Mouse (Mus musculus): ENCODE results near the gene Gm35315. TPM values are rescaled to one million over a fixed set of nuclear protein-coding genes. Genes with fewer than 3 reads are reported as not detected.

Gm35315 gene
- total and polyA plus RNA-seq, 3 experiments: 2.3 to 3.7 (median 3.3) TPM

DNA sequence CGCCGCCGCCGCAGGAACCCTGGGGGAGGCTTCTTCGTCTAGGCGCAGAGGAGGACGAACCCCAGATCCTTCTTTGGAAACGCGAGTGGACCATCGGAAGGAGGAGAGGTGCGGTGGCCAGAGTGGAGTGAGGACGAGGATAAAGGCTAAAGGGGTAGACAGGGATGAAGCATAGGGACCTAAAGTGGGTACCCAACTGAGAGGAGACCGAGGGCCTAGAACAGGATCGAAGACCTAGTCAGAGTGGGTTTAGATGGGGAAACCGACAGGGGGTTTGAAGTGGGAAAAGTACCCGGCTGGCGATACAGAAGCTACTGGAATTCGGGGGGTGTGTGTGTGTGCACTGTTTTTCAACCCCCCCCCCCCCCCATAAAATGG is 41.9 kb upstream of the Gm35315 start:
- H3K27me3 ChIP-seq (replicated peaks): no peaks in the 10 kb centered on the region
- peak overlapping the region; percentile 82; the same call in 1 of the 2 replicates for H3K4me2 ChIP-seq (ENCODE audit: insufficient read depth, low read depth, poor library complexity, severe bottlenecking)
- in situ Hi-C loops (cut with MboI; ENCODE audit: low pct_ligation_motif_present, low pct_unique_long_range_greater_than_20kb, low sequenced_read_pairs): no loop called here

DNA sequence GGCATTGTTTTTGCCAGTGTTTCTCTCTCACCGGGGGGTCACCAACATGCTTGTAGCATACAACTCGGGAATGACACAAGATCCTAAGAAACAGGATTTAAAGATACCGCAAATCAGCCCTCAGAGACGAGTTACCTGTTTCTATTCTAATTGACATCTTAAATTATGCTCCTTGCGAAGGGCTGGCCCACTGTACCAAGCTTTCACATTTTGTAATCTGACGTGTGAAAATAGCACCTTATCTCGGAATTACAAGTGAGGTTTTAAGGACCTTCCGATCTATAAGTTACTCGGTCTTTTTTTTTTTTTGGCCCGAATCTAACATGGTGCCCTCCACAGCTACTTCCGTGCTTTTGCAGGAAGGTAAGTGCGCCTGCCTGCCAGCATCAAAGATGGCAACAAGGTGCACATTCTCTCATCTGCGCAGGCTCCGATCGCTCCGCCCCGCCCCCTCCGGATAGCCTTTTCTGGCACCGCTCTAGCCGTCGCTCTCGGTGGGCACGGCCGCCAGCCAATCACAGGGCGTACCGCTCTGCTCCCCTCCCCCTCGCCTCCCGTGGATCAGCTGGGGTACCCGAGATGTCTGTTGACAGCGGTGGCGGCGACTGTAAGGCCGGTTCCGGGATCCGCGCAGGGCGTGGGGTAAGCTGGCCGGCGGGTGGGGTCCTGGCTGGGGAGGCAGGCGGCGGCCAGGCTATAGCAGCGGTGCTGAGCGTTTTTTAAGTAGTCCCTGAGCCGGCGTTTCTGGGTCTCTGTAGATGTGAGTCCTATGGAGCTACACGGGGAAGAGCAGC is 41.3 kb upstream of the Gm35315 start, which contains the start of gene Chfr:
Gene Chfr, plus strand, starts transcription at position 550 of the 794 bp plus-strand sequence.
- peak within 1 kb of the TSS; percentile 91 for H3K9ac ChIP-seq (ENCODE audit: insufficient read depth, low read depth)
- peaks cover 14% of the 10 kb centered on the region for H3K79me2 ChIP-seq (replicated peaks; ENCODE audit: control insufficient read depth, extremely low read depth, insufficient read depth, poor library complexity, severe bottlenecking)
- in situ Hi-C loops (cut with MboI; ENCODE audit: low pct_ligation_motif_present, low pct_unique_long_range_greater_than_20kb, low sequenced_read_pairs): no loop called here
- no peaks in the 10 kb centered on the region for H3K27me3 ChIP-seq (replicated peaks)
- peaks cover 5 to 25% of the 10 kb centered on the region in 2 experiments for H3K4me1 ChIP-seq (ENCODE audit: control insufficient read depth in 1 of 2, insufficient read depth in 2 of 2)
- H3K9me3 ChIP-seq (replicated peaks; ENCODE audit: low read length): peaks cover 6% of the 10 kb centered on the region
- dilution Hi-C loops (cut with MboI; ENCODE audit: extremely low pct_ligation_motif_present, extremely low pct_unique_long_range_greater_than_20kb, low sequenced_read_pairs): no loop called here
- DNase-seq (ENCODE audit: extremely low read depth): peak; percentile 98
- no peak within 1 kb of the TSS for H3K27ac ChIP-seq (ENCODE audit: insufficient read depth, low read depth)
- H3K4me2 ChIP-seq (ENCODE audit: insufficient read depth, low read depth, poor library complexity, severe bottlenecking): peak within 1 kb of the TSS; percentile 82
- peak within 1 kb of the TSS; percentile 80 to 92 (median 85) for H3K4me3 ChIP-seq (replicated peaks in 1 of 3; ENCODE audit: low read depth in 2 of 3, low read length in 2 of 3, poor library complexity in 1 of 3)
- peaks cover 10 to 25% of the 10 kb centered on the region in 2 experiments for H3K36me3 ChIP-seq (replicated peaks in 1 of 2; ENCODE audit: control insufficient read depth in 1 of 2, insufficient read depth in 1 of 2, low read length in 1 of 2)
- TF ChIP-seq ELF1 (IDR thresholded peaks at IDR 0.05; ENCODE audit: low read depth, low read length): peak; percentile 96
- TF ChIP-seq HCFC1 (IDR thresholded peaks at IDR 0.05; ENCODE audit: low read depth, low read length): peak; percentile 96
- no peak for TF ChIP-seq SMC3 (IDR thresholded peaks at IDR 0.05; ENCODE audit: low read depth, low read length)
- TF ChIP-seq EP300 (IDR thresholded peaks at IDR 0.05; ENCODE audit: low read length): no peak
- TF ChIP-seq ZKSCAN1 (IDR thresholded peaks at IDR 0.05; ENCODE audit: borderline replicate concordance, low read depth, low read length): no peak
- peak; percentile 70 for TF ChIP-seq TCF12 (IDR thresholded peaks at IDR 0.05; ENCODE audit: low read depth, low read length)
- TF ChIP-seq MAFK (IDR thresholded peaks at IDR 0.05; ENCODE audit: insufficient replicate concordance, low read length): no peak
- TF ChIP-seq UBTF (IDR thresholded peaks at IDR 0.05; ENCODE audit: low read depth, low read length): no peak
- peak; percentile 100 for TF ChIP-seq SIN3A (IDR thresholded peaks at IDR 0.05; ENCODE audit: low read length)
- TF ChIP-seq NRF1 (IDR thresholded peaks at IDR 0.05; ENCODE audit: low read depth, low read length): peak; percentile 91
- peak; percentile 97 for TF ChIP-seq ZNF384 (IDR thresholded peaks at IDR 0.05; ENCODE audit: low read depth, low read length)
- no peak for TF ChIP-seq MYC (IDR thresholded peaks at IDR 0.05; ENCODE audit: low read depth, low read length)
- TF ChIP-seq JUND (conservative IDR thresholded peaks at IDR 0.05; ENCODE audit: low read depth, low read length): no peak
- TF ChIP-seq MAX (IDR thresholded peaks at IDR 0.05; ENCODE audit: low read length): peak; percentile 31; the same call in 1 of the 2 replicates
- TF ChIP-seq IRF4 (IDR thresholded peaks at IDR 0.05; ENCODE audit: low read depth, low read length): peak; percentile 52; the same call in 1 of the 2 replicates
- TF ChIP-seq MAZ (IDR thresholded peaks at IDR 0.05; ENCODE audit: low read depth, low read length): peak; percentile 84
- no peak for TF ChIP-seq USF2 (conservative IDR thresholded peaks at IDR 0.05; ENCODE audit: low read depth, low read length)
- TF ChIP-seq CHD2 (IDR thresholded peaks at IDR 0.05; ENCODE audit: low read length): peak; percentile 96
- TF ChIP-seq CHD1 (IDR thresholded peaks at IDR 0.05; ENCODE audit: low read depth, low read length): no peak
- TF ChIP-seq USF1 (IDR thresholded peaks at IDR 0.05; ENCODE audit: low read depth, low read length): no peak
- peak; percentile 93 for TF ChIP-seq MXI1 (IDR thresholded peaks at IDR 0.05; ENCODE audit: low read depth, low read length)
- no peak for TF ChIP-seq E2F4 (IDR thresholded peaks at IDR 0.05; ENCODE audit: insufficient replicate concordance, low read depth, low read length)
- TF ChIP-seq POLR2AphosphoS2 (IDR thresholded peaks at IDR 0.05; ENCODE audit: low read depth, low read length): peak; percentile 31; the same call in 1 of the 2 replicates
- no peak for TF ChIP-seq PAX5 (IDR thresholded peaks at IDR 0.05; ENCODE audit: low read length)
- no peak for TF ChIP-seq ZC3H11A (IDR thresholded peaks at IDR 0.05; ENCODE audit: low read depth, low read length)
- peak; percentile 60 for TF ChIP-seq BHLHE40 (IDR thresholded peaks at IDR 0.05; ENCODE audit: low read depth, low read length)
- TF ChIP-seq JUN (IDR thresholded peaks at IDR 0.05; ENCODE audit: insufficient read depth, low read depth, low read length): no peak
- peak; percentile 30; the same call in 1 of the 2 replicates for TF ChIP-seq GABPA (IDR thresholded peaks at IDR 0.05; ENCODE audit: insufficient replicate concordance, low read depth, low read length)
- TF ChIP-seq CTCF (conservative IDR thresholded peaks at IDR 0.05 in 1 of 2, IDR thresholded peaks at IDR 0.05 in 1 of 2; ENCODE audit: low read depth in 2 of 2, low read length in 2 of 2): no peak
- TF ChIP-seq TBP (conservative IDR thresholded peaks at IDR 0.05; ENCODE audit: low read depth, low read length): 0 out of 2 replicates have a peak, but pooled peaks have one; percentile 54
- TF ChIP-seq NELFE (IDR thresholded peaks at IDR 0.05; ENCODE audit: low read depth, low read length): peak; percentile 64
- TF ChIP-seq POLR2A (IDR thresholded peaks at IDR 0.05; ENCODE audit: low read depth, low read length): peak; percentile 66

More for the DNA sequence above, 41.9 kb upstream of the Gm35315 start:
- Histone ChIP-seq H3K4me3 (replicated peaks in 1 of 3; ENCODE audit: low read depth in 2 of 3, low read length in 2 of 3, poor library complexity in 1 of 3) (peak overlapping the region; percentile 80 to 92 (median 85)), H3K9ac (ENCODE audit: insufficient read depth, low read depth) (peak overlapping the region; percentile 91), H3K79me2 (replicated peaks; ENCODE audit: control insufficient read depth, extremely low read depth, insufficient read depth, poor library complexity, severe bottlenecking) (peaks cover 14% of the 10 kb centered on the region), H3K4me1 (ENCODE audit: control insufficient read depth in 1 of 2, insufficient read depth in 2 of 2) (peaks cover 5 to 25% of the 10 kb centered on the region in 2 experiments), H3K27ac (ENCODE audit: insufficient read depth, low read depth) (no peak overlapping the region), H3K36me3 (replicated peaks in 1 of 2; ENCODE audit: control insufficient read depth in 1 of 2, insufficient read depth in 1 of 2, low read length in 1 of 2) (peaks cover 10 to 27% of the 10 kb centered on the region in 2 experiments), H3K9me3 (replicated peaks; ENCODE audit: low read length) (peaks cover 6% of the 10 kb centered on the region)
- dilution Hi-C loops (cut with MboI; ENCODE audit: extremely low pct_ligation_motif_present, extremely low pct_unique_long_range_greater_than_20kb, low sequenced_read_pairs): no loop called here
- no peak for DNase-seq (ENCODE audit: extremely low read depth)
- TF ChIP-seq IRF4 (IDR thresholded peaks at IDR 0.05; ENCODE audit: low read depth, low read length): no peak
